Mouse (Mus musculus) brown adipose tissue, adult 24 weeks (tissue): ENCODE results near the gene Enah. TPM values are rescaled to one million over a fixed set of nuclear protein-coding genes. Genes with fewer than 3 reads are reported as not detected.

Experiments
- H3K27ac ChIP-seq: fragments of 200-500 bp; replicated peaks from 2 replicates; pipeline ENCODE4 v1.5.1; 2012; ENCODE audit warnings: low read depth, mild to moderate bottlenecking, low read length
- H3K4me1 ChIP-seq: fragments of 200-500 bp; 2 replicates; pipeline ENCODE4 v1.6.1; 2012; ENCODE audit warnings: low read length, mixed read lengths; ENCODE audit not compliant: control insufficient read depth, insufficient read depth, insufficient read length
- H3K4me3 ChIP-seq: fragments of 200-500 bp; 2 replicates; pipeline ENCODE4 v1.5.1; 2012; ENCODE audit warnings: low read depth, mild to moderate bottlenecking, low read length, moderate library complexity; ENCODE audit not compliant: insufficient read depth
- polyA plus RNA-seq: library from polyadenylated mRNA; stranded (reverse); fragments of >200 nt; gene quantifications from 2 replicates; pipeline ENCODE4 v1.2.4, GENCODE M21; 2012; ENCODE audit not compliant: missing spikeins, insufficient read depth, insufficient read length

Gene Enah
- polyA plus RNA-seq, 1 experiment = 8.0 TPM

DNA sequence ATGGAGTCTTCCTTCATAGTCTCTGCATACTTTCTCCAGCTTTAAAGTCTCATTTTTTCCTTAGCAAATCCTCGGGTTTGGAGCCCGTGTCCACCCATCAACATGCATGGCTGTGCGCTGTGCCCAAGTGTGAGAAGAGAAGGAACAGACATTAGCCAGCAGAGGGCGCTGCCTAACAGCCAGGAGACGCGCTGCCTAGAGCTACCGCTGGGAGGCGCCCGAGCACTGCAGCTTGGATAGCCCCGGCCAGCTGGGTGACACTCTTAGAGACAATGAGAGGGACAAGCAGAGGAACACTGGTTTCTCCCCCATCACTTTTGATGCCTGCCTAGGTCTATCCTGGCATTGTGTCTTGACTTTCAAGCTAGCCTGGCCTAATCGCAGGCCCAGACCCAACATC is 131.0 kb downstream of the Enah start:
- Histone ChIP-seq H3K4me3 (no peak overlapping the region), H3K27ac (no peak overlapping the region), H3K4me1 (no peaks in the 10 kb centered on the region)

DNA sequence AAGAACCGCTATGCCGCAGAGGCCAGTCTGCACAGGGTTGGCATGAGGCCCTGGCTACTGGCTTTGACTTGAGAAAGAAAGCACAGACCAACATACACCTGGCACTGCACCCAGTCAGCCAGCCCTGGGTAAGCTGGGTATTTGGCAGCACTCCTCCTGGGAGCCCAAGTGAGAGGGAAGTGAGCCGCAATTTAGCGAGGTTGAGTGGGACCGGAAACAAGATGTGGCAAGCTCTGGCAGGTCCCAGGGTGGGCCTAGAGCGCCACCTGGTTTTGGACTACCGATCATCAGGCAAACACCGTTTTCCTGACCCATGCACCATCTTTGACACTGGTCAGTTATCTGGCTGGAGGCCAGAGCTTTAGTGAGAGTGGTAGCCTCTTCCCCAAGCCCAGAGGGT is 138.3 kb downstream of the Enah start:
- H3K4me1 ChIP-seq = no peaks in the 10 kb centered on the region
- no peak overlapping the region for H3K4me3 ChIP-seq
- H3K27ac ChIP-seq = no peak overlapping the region

DNA sequence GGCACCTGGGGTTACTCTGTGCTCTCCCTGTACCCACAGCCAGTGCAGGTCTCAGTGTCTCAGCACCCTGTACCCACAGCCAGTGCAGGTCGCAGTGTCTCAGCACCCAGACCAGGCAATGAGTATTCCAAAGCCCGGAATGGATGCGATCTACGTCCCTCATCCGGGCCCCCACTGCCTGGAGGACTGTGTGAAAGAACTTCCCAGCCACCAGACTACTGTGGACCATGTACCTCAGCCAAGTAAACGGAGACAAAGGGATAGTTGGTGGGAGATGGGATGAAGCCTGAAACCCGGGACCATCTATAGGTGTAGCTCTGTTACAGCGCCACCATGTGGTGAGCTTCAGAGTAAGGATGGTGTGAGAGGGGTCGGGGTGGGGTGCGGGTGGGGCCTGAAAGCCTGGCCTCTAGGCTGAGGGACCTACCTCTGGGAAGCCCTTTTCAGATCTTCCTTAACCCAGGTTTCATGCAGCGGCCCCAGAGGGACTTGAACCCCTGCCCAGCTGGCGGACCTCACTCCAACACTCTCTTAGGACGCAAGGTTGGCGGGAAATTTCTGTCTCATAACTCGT is 139.0 kb downstream of the Enah start:
- Histone ChIP-seq H3K4me1 (no peaks in the 10 kb centered on the region), H3K27ac (no peak overlapping the region), H3K4me3 (no peak overlapping the region)

DNA sequence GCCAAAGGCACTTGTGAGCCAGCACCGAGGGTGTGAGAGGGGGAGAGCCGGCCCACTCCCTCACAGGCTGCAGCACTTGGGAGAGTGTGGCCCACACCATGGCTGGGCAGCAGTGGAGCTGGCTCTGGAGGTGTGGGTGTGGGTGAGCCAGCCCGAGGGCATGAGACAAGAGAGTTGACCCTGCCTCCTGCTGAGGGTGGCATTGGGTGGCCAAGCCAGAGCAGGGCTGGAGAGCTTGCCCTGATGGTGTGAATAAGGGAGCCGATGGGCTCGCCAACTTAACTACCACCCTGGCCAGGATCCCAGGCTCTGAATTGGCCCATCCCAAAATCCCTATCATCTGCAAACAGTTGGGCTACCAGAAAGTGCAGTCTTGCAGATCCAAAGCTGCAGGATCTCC is 141.4 kb downstream of the Enah start:
- Histone ChIP-seq H3K27ac (no peak overlapping the region), H3K4me1 (no peaks in the 10 kb centered on the region), H3K4me3 (no peak overlapping the region)

DNA sequence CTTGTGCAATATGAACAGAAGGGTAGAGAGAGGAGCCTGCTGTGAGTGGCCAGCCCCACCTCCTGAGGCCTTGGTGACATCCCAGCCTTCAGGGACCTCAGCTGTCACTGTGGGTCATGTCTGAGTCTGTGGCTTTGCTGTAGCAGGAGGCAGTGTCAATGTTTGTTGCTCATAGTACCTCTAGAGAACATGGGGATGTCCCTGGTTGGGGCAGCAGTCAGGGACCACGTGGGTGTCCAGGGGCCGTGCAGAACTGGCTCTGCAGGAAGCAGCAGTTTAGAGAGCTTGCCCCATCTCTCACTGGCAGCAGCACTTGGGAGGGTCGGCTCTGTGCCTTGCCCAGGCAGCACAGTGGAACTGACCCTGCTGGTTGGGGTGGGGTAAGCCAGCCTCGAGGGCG is 142.7 kb downstream of the Enah start:
- Histone ChIP-seq H3K27ac (no peak overlapping the region), H3K4me3 (no peak overlapping the region), H3K4me1 (no peaks in the 10 kb centered on the region)

DNA sequence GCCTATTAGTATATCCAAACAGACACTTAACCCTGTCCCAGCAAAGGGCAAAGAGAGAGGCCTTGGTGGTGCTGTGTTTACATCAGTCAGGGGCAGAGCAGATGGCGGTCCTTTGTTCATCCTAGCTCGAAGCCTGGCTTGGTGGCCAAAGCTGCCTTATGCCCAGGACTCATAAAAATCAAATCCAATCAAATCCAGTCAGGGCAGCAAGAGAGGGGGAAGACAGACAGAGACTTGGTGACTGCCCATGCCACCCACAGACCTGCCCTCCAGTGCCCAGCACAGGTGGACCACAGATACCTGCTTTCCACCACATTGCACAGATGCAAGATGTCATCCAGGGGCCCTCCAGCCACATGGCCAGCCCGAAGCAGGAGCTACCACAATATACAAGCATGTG is 143.1 kb downstream of the Enah start:
- H3K27ac ChIP-seq = no peak overlapping the region
- H3K4me3 ChIP-seq = no peak overlapping the region
- no peaks in the 10 kb centered on the region for H3K4me1 ChIP-seq

DNA sequence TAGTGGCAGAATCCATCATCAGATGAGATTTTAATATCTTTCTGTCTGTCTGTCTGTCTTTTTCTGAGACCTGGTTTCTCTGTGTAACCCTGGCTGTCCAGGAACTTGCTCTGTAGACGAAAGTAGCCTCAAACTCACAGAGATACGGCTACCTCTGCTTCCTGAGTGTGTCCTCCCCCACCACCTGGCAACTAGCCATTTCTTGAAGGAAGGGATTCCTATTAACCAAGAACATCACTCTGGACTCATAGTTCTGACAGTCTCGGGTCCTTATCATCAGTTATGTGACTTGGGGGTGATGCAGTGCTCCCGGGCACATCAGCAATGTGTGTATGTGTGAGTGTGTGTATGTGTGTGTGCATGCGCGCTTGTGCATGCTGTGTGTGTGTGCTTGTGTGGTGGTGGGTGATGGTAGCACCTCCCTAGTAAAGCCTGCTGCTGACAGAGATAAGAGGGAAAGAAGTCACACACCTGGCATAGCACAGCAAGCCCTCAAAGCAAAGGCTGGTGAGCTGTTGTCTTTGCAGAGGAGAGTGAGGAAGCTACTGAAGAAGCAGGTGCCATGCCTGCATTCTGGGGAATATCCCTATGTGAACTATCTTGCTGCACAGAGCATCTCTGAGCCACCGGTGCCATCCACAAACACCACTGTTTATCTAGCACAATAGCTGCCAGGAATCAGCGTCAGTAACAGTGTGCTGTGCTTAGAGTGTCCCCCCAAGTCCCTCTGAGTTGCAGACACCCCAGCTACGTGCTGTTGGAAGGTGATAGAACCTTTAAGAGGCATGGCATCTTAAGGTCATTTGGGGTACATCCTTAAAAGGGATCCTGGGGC is 146.5 kb downstream of the Enah start:
- no peaks in the 10 kb centered on the region for H3K4me1 ChIP-seq

DNA sequence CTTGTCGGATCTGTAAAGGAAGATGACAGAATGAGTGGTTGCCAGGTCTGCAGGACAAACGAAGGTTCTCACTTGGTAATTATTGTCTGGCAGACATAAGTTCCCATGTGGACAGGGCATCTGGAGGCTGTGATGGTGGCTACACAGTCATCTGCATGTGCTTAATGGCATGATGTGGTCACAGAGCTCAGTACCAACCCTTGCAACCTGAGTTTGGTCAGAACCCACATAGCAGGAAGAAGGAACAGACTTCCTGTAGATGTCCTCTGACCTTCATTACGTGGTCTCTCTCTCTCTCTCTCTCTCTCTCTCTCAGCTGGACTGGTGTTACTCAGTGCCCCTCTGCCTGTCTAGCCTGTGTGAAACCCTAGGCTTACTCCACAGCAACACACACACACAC is 147.2 kb downstream of the Enah start:
- Histone ChIP-seq H3K4me3 (no peak overlapping the region), H3K4me1 (no peaks in the 10 kb centered on the region), H3K27ac (no peak overlapping the region)

More for the DNA sequence above, 146.5 kb downstream of the Enah start:
- Histone ChIP-seq H3K4me3 (no peak overlapping the region), H3K27ac (no peak overlapping the region)

DNA sequence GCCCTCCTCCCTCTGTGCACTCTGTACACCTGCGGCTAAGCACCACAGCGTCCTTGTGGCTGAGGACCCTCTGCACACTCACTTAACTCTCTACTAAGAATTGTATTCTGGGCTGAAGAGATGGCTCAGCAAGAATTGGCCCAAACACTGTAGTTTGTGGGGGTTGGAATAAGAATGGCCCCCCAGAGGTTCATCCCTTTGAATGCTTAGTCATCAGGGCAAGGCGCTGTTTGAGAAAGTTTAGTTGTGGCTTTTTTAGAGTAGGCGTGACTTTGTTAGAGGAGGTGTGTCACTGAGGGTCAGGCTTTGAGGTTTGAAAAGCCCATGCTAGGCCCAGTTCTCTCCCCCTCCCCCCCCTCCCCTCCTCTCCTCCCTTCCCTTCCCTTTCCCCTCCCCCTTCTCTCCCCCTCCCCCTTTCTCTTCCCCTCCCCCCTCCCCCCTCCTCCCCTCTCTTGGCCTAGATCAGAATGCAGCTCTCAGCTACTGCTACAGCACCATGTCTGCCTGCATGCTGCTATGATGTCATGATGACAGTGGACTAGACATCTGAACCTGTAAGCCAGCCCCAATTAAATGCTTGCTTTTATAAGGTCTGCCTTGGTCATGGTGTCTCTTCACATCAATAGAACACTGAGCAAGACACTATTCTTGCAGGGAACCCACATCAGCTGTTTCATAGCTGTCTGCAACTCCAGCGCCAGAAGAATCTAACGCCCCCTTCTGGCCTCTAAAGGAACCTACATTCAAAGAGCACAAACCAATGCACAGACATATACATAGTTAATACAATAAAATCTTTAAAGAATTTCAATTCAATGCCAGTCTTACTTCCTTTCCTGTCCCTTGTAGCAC is 153.1 kb downstream of the Enah start:
- Histone ChIP-seq H3K4me3 (no peak overlapping the region), H3K4me1 (no peaks in the 10 kb centered on the region), H3K27ac (no peak overlapping the region)

DNA sequence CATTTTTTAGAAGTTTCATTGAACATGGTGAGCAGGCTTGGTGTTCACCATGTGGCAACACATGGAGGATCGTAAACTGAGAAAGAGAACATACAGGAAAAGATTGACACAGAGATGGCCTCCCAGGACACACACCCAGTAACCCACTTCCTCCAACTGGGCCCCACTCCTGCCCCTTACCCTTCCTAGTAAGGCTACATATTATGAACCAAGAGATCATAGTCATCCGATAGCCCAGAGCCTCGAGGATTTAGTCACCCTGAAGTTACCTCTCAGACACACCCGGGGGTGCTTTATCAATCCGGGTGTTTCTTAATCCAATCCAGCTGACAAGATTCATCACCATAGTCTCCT is 153.9 kb downstream of the Enah start:
- H3K4me3 ChIP-seq = no peak overlapping the region
- no peak overlapping the region for H3K27ac ChIP-seq
- no peaks in the 10 kb centered on the region for H3K4me1 ChIP-seq

DNA sequence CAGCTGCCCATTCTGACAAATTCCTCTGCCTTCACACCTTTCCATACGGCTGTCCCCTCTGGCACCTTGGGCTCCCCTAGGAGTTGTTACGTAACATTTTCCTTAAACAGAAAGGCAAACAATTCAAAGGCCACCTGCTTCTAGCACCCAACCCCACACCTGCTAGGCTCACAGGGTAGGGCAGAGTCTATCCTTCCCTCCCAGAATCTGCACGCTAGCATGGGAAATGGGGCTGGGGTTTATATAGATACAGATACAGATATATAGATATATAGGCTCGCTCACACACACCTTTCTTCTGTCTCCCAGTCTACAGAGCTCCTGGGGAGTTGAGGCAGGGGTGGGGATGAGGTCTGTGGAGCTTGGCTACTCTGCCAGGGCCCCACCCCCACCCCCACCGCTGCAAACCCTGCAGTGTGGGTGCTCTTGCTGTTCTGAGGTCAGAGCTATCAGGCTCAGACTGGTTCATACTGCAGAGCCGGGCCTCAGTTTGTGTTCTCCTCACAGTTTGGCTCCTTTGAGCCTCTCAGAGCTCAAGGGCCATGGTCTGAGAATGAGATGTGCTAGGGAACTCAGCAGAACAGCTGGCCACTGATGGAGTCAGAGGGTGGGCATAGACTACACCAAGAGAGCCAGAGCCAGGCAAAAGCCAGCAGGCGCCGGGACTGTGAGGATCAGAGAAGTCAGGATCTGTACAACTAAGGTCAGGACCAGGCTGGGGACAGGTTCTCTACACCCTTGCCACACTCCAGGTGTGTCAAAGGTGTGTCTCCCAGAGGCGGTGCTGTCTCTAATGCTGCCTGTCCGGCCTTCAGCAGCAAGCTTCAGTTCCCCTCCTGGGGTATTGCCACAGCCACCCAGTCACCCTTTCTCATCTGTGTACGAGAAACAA is 154.6 kb downstream of the Enah start:
- no peaks in the 10 kb centered on the region for H3K4me1 ChIP-seq
- no peak overlapping the region for H3K4me3 ChIP-seq
- no peak overlapping the region for H3K27ac ChIP-seq

DNA sequence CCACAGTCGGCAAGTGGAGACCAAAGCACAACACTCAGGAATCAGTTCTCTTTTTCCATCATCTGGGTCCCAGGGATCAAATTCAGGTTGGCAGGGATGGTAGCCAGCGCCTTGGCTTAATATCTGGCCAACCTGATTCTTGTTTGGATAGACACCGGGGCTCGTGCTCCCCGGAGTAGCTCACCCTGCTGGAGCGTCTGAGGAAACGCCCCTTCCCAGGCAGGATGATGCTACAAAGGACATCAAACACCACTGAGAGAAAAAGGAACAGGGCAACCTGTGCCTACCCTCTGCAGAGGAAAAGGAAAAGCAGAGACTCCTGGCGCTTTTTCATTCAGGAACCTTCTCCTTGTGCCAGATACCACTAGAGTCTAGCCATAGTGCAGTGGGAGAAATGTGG is 156.4 kb downstream of the Enah start:
- no peaks in the 10 kb centered on the region for H3K4me1 ChIP-seq
- no peak overlapping the region for H3K4me3 ChIP-seq
- H3K27ac ChIP-seq = no peak overlapping the region

DNA sequence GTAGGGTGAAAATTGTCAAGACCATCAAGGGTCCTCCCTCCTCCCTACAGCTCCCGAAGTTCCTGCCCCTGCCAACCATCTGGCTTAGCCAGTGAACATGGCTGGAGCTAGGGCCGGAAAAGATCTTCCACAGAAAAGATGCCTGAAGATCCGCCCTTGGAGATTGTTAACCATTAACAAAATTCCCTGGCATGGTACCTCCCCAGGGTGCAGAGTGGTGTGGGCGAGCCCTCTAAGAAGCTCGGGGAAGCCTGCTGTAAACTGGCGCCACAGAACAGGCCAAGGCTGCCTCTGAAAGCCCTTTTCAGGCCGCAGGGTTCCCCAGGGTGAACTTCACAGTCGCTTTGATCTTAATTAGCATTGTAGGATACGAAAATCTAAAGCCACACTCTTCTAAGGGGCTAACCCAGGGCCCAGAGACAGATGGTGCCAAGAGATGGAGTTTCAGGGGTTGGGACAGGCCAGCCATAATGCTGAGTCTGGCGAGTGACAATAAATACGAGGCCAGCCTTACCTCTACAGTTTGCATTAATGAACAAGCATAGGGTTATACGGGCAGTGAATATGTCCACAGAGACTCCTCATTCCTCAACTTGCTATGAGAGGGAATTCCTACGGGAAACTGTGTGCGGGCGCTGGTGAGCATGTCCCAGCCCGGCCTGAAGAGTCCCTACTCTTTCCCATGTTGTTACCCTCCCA is 157.0 kb downstream of the Enah start:
- no peak overlapping the region for H3K4me3 ChIP-seq
- no peaks in the 10 kb centered on the region for H3K4me1 ChIP-seq
- no peak overlapping the region for H3K27ac ChIP-seq

DNA sequence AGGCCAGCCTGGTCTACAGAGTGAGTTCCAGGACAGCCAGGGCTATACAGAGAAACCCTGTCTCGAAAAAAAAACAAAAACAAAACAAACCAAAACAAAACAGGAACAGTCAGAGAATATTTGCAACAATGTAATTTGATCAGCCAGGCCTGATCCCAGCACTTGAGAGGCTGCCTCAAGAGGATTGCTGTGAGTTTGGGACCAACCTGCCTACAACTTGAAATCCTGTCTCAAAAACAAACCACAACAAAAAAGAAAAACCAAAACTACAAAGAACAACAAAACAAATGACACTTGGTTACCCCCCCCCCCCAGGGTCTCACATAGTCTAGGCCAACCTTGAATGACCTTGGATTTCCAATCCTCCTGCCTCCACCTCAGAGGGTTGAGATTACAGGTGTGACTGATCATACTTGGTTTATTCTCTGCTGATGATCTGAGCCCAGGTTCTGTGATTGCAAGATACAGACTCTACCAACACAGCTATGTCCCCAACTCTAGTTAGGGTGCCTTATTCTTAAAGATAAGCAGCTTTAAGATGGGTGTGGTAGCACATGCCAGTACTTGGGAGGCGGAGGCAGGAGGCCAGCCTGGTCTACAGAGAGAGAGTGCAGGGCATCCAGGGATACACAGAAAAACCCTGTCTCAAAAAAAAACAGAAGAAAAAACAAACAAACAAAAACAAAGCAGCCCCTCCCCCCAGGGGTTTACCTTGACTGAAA is 158.4 kb downstream of the Enah start:
- Histone ChIP-seq H3K4me3 (no peak overlapping the region), H3K27ac (peak overlapping the region; percentile 75), H3K4me1 (no peaks in the 10 kb centered on the region)
